Mouse (Mus musculus) Patski (cell line): ENCODE measurements at regions not wholly inside any gene's neighbourhood (a gene's known extent, or its start where the extent isn't known, plus 50 kb on each side); places are given as distances from the start of the nearest gene placed in this dataset.

Experiments used
- ATAC-seq: fragments of 100-300 bp; one replicate; pipeline ENCODE4 v1.8.0; 2021
- CTCF ChIA-PET: fragments of 350-600 bp; sonication (Branson Sonifier 250); formaldehyde crosslinking; loops from one replicate; lab custom pipeline; 2022; ENCODE audit warnings: inconsistent platforms; lab: Charles Lee
- POLR2A ChIA-PET: fragments of 350-600 bp; sonication (Branson Sonifier 250); formaldehyde crosslinking; loops from one replicate; lab custom pipeline; 2022; ENCODE audit warnings: antibody characterized with exemption, inconsistent platforms; lab: Charles Lee
- DNase-seq: peaks from one replicate; pipeline ENCODE4 v3.0.0-alpha.2; 2011; ENCODE audit warnings: low read depth, low spot score
- H3K27me3 ChIP-seq: fragments of 371-371 bp; one replicate; pipeline ENCODE4 v1.5.1; 2021
- CTCF ChIP-seq: fragments of 100-300 bp; IDR thresholded peaks from one replicate; pipeline ENCODE4 v1.5.1; 2021
- in situ Hi-C: fragments of 300-500 bp; cut with MboI; formaldehyde crosslinking; loops from 3 replicates; pipeline ENCODE4 v1.11.1; 2018; ENCODE audit warnings: low pct_unique_long_range_greater_than_20kb, mixed read lengths

DNA sequence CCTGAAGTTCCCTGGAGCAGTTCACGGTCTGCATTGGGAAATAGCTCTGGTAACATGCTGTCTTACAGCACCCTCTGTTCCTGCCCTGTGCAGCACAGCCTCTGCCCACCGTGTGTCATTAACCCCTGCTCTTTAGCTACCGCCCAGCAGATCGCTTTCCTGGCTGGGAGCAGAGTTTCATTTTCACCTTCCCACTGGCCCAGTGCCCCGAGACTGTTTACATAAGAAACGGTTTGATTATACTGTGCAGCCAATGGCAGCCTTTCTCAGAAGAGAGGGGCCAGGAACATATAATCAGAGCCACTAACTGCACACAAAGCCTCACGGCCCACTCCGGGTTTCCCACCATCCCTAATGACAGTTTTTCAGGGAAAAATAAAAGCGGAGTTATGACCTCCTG, 108.3 kb upstream of the Ptpn1 start:
- no peak for TF ChIP-seq CTCF
- DNase-seq (no peak), ATAC-seq (no peak)
- POLR2A ChIA-PET: no interaction called here
- in situ Hi-C loops: no loop called here
- no peaks in the 10 kb centered on the region for H3K27me3 ChIP-seq
- CTCF ChIA-PET: interaction anchor here (1.0 kb wide), 1 partner anchor 69 kb away, joined by 3 read pairs; no protein-coding TSS in a partner anchor

DNA sequence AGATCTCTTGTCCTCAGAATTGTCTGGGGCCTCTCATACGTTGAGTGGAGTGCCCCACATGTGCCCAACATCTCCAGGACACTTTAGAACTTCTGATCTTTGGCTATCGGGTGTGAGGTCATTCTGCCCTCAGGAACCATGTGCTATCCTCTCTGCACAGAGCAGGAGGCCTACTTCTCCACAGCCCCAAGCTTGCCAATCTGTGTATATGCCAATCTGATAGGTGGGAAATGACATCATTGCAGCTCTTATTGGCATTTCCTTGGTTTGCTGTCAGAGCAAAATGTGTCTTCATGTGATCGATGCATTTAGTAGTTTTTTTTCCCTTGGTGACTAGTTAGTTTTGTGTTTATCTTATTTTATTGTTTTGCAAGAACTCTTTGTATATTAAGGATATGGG, 108.8 kb upstream of the Ptpn1 start:
- DNase-seq (no peak), ATAC-seq (no peak)
- POLR2A ChIA-PET: no interaction called here
- no peak for TF ChIP-seq CTCF
- in situ Hi-C loops: no loop called here
- CTCF ChIA-PET: interaction anchor here (1.0 kb wide), 1 partner anchor 69 kb away, joined by 3 read pairs; no protein-coding TSS in a partner anchor
- H3K27me3 ChIP-seq: no peaks in the 10 kb centered on the region

DNA sequence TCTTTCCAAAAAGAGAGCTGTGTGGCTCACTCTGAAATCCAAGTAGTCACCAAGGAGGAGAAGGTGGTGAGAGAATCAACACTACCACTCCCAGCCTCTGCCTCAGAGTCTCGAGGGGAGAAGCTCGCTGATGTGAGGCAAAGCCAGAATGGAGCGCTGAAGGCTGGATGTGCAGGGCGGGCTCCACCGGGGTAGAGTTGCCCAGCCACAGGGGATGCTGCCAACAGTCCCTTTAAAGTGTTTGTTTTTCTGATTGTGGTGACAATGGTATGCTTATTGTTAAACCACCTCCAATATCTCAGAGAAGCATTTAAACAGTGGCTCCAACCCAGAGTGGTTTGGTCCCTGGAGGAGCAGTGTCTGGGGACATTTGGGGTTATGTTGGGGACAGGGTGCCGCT, 110.7 kb upstream of the Ptpn1 start:
- POLR2A ChIA-PET: no interaction called here
- ATAC-seq: no peak

DNA sequence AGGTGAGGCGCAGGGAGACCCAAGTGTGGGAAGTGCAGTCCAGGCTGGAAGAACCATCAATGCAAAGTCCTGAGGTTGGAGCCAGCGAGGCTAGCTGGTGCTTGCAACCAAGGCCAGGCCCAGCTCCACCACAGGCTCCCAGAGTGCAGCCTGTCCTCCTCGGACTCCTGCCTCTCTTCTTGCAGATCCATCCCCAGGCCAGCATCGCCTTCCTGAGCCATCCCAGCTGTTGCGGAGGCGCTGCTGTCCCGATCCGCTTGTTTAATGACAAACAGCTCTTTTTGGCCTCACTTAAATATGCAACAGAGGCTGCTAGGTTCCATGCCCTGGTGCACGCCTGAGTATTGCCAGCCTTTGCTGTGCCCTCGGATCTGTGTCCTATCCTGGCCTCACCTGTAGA, 113.1 kb upstream of the Ptpn1 start:
- in situ Hi-C loops: no loop called here
- H3K27me3 ChIP-seq: no peaks in the 10 kb centered on the region
- DNase-seq: no peak
- ChIA-PET POLR2A (no interaction called here), CTCF (no interaction called here)
- no peak for ATAC-seq
- no peak for TF ChIP-seq CTCF

More for the DNA sequence above, 110.7 kb upstream of the Ptpn1 start:
- in situ Hi-C loops: no loop called here
- TF ChIP-seq CTCF: no peak
- H3K27me3 ChIP-seq: no peaks in the 10 kb centered on the region
- DNase-seq: no peak
- CTCF ChIA-PET: no interaction called here

DNA sequence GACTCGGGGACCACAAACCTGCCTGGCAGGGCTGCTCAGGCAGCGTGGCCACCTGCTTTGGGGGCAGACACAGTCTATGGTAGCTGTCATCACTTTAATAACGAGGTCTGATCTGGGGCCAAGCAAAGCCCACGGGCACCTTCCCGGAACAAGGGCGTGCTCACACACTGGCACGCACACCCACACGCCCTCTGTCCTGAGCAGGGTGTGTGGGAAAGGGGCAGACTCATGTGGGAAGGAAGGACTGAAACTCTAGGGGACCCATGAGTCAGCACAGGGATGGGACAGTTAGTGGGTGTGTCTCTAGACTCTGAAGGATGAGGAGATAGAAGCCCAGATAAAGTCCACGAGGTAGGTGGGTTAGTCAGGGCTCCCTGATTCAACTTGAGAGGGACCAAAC, 114.8 kb upstream of the Ptpn1 start:
- in situ Hi-C loops: no loop called here

DNA sequence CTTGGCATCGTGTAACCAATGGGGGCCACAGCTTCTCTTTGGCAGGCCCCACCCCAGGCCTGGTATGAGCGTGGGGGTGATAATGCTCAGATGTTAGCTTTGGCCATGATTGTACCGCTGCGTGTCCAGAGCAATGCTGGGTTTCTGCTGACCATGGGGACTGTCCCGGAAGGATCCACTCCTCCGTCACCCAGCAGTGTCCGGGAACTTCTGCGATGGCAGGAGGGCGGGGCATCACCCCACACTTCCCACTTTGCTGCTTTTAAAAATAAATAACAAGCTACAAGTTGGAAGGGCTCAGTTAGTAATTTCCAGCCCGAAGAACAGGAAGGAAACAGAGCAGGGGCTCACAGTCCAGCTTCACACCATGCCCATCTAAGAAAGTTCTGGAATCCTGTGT, 116.7 kb upstream of the Ptpn1 start:
- DNase-seq (no peak), ATAC-seq (no peak)
- in situ Hi-C loops: no loop called here
- ChIA-PET POLR2A (interaction anchor here (0.5 kb wide), 1 partner anchor 20 kb away, joined by 3 read pairs; no protein-coding TSS in a partner anchor), CTCF (no interaction called here)
- no peak for TF ChIP-seq CTCF
- no peaks in the 10 kb centered on the region for H3K27me3 ChIP-seq

More for the DNA sequence above, 114.8 kb upstream of the Ptpn1 start:
- no peak for DNase-seq
- CTCF ChIA-PET: no interaction called here
- no peak for TF ChIP-seq CTCF
- no peak for ATAC-seq
- POLR2A ChIA-PET: no interaction called here
- H3K27me3 ChIP-seq: no peaks in the 10 kb centered on the region

DNA sequence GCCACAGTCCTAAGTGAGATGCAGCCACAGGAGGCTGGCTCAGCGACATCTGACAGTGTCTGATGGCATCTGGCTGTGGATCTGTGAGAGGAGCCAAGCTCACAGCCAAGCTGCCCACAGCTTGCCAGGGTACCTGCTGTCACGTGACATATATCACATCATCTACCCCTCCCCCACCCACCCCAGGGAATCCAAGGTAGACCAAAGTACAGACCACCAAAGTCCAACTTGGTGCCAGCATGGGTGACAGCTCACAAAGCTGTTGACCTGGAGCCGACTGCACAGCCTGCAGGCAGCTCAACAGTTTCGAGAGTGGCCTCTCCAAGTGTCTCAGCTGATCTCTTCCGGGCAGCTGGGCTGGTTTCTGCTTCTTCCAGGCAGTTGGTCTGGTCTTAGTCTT, 119.6 kb upstream of the Tmem189 start:
- ChIA-PET CTCF (no interaction called here), POLR2A (no interaction called here)
- in situ Hi-C loops: no loop called here
- ATAC-seq: no peak
- no peak for TF ChIP-seq CTCF
- H3K27me3 ChIP-seq: no peaks in the 10 kb centered on the region
- DNase-seq: no peak

DNA sequence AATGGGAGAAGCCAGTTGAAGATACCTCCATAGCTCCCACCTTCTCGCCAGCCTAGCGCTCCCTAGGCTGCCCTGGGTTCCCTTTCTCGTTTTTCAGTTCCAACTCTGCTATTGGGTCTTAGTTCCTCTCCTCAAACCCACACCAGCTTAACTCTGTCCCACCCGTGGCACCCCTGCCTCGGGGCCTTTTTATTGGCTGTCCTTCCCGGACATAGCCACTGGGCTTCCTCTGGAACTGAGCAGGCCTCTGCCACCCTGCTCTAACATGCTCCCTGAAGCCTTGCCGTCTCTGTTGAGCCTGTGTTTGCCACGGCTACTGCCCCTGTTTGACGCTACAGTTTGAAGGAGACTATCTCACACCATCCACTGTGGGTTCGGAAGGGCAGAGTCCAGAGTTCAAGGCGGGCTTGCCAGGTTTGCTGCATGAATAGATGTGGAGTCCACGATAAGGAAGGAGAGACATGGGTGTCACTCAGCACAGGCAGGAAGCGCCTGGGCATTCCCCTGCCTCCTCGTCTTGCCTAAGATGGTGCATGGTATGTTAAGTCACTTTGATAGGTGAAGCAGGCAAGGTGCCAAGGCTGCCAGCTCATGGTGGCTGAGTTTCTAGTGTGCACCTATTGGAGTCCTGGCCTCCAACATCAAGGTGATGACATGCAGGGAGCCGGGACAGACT, 116.1 kb upstream of the Tmem189 start:
- ATAC-seq (no peak), DNase-seq (no peak)
- H3K27me3 ChIP-seq: no peaks in the 10 kb centered on the region
- in situ Hi-C loops: no loop called here
- ChIA-PET CTCF (no interaction called here), POLR2A (no interaction called here)
- TF ChIP-seq CTCF: no peak

DNA sequence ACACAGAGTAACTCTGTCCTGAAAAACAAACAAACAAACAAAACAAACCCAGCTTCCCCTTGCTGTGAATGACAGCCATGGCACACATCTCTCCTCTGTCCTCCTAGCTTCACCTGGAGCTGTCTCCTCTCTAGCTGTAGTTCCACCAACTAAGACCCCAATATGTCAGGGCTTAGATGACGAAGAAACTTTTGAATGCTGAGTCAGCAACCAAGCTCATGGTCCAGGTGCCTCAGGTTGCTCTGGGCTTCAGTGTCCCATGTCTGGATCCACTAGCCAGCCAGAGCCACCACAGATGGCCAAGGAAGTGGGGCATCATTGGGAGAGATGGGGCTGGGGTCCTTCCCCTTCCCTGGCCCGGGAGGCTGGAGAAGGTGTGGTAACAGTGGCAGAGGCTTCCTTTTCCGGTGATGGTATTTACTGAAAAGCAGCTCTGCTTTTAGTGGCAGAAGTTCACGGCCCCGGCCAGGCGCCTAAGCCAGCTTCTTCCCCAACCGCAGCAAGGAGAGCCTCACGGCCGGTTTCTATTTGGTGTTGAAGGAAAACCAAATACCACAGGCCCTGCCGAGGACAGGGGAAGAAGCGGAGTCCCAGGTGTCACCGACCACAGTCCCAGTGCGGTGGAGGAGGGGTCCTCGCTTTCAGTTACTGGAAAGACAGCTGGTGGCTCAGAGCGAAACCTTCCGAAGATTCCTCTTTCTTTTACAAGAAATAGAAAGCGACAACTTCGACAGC, 115.0 kb upstream of the Tmem189 start:
- in situ Hi-C loops: no loop called here
- no peaks in the 10 kb centered on the region for H3K27me3 ChIP-seq
- no peak for DNase-seq
- TF ChIP-seq CTCF: no peak
- ChIA-PET POLR2A (no interaction called here), CTCF (no interaction called here)
- no peak for ATAC-seq

DNA sequence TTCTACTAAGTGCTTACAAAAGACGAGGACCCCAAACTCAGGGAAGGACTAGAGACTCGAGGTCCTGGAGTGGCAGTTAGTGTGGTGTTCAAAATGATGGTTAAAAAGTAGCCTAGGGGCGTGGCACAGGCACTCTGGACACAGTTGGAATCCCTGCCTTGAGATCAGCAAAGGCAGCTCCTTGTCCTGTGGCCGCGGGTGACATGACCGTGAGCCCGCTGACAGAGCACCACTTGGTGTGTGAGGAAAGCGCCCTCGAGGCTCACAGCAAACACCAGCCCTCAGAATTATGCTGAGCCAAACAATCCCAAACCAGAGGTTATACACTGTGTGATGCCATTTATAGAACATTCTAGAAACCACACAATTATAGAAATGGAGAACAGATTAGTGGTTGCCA, 112.9 kb upstream of the Tmem189 start:
- ChIA-PET CTCF (no interaction called here), POLR2A (no interaction called here)
- no peaks in the 10 kb centered on the region for H3K27me3 ChIP-seq
- no peak for TF ChIP-seq CTCF
- in situ Hi-C loops: no loop called here
- DNase-seq (no peak), ATAC-seq (no peak)

DNA sequence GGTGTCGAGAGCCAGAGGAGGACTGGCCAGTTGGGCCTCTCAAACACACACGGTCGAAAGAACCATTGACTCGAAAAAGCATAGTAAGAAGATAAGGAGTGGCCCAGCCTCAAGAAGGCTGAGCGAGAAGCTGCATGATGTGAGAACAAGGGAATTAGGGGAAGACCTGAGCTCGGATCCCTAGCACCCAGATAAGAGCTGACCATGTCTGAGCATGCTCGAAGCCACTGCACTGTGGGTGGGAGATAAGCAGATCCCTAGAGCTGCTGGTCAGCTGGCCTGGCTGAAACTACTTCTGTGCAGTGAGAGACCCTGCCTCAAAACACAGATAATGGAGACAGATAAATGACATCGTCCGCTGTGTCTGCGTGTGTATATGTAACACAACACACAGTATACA, 111.8 kb upstream of the Tmem189 start:
- ATAC-seq (no peak), DNase-seq (no peak)
- H3K27me3 ChIP-seq: no peaks in the 10 kb centered on the region
- ChIA-PET CTCF (interaction anchor here (1.3 kb wide), 1 partner anchor 23 kb away, joined by 4 read pairs; no protein-coding TSS in a partner anchor), POLR2A (no interaction called here)
- no peak for TF ChIP-seq CTCF
- in situ Hi-C loops: no loop called here
